Mouse (Mus musculus) liver, adult 2 months (tissue): Measurements from ENCODE around the gene Gm10972. TPM values are rescaled to one million over a fixed set of nuclear protein-coding genes. Genes with fewer than 3 reads are reported as not detected.
"Not testable (repeated sequence)": the region's sequence is repeated elsewhere in the genome, so short reads cannot be mapped to it uniquely, and the experiment has no call there.

ENCODE experiments used
- DNase-seq: peaks from one replicate; pipeline ENCODE4 v3.0.0-alpha.2; 2011; ENCODE audit warnings: low read depth, low spot score; ENCODE audit errors: extremely low read depth
- H3K27ac ChIP-seq: fragments of 200-500 bp; replicated peaks from 2 replicates; pipeline ENCODE4 v1.5.1; 2012; ENCODE audit warnings: low read depth, mild to moderate bottlenecking, control low read depth, inconsistent platforms, low read length; ENCODE audit not compliant: insufficient read depth
- H3K27me3 ChIP-seq: fragments of 200-500 bp; 2 replicates; pipeline ENCODE4 v1.6.1; 2012; ENCODE audit warnings: mild to moderate bottlenecking, moderate library complexity, low read length, inconsistent platforms; ENCODE audit not compliant: control insufficient read depth, insufficient read depth
- H3K36me3 ChIP-seq: fragments of 200-500 bp; 2 replicates; pipeline ENCODE4 v1.6.1; 2012; ENCODE audit warnings: low read length, inconsistent platforms; ENCODE audit not compliant: control insufficient read depth, insufficient read depth
- H3K4me1 ChIP-seq: fragments of 200-500 bp; 2 replicates; pipeline ENCODE4 v1.6.1; 2011; ENCODE audit warnings: low read length; ENCODE audit not compliant: control insufficient read depth, insufficient read depth
- H3K4me3 ChIP-seq: fragments of 200-500 bp; 2 replicates; pipeline ENCODE4 v1.5.1; 2011; ENCODE audit warnings: low read depth, mild to moderate bottlenecking, control low read depth, low read length, moderate library complexity; ENCODE audit not compliant: insufficient read depth
- H3K79me2 ChIP-seq: fragments of 200-500 bp; 2 replicates; pipeline ENCODE4 v1.6.1; 2012; ENCODE audit warnings: inconsistent platforms, mild to moderate bottlenecking, low read length, moderate library complexity; ENCODE audit not compliant: control insufficient read depth, insufficient read depth
- H3K9ac ChIP-seq: fragments of 200-500 bp; 2 replicates; pipeline ENCODE4 v1.6.1; 2012; ENCODE audit warnings: low read depth, mild to moderate bottlenecking, control low read depth, inconsistent platforms, low read length
- CTCF ChIP-seq: fragments of 200-500 bp; IDR thresholded peaks from 2 replicates; pipeline ENCODE4 v1.5.1; 2011; ENCODE audit warnings: low read depth, low read length, control low read depth
- POLR2A ChIP-seq: fragments of 200-500 bp; IDR thresholded peaks from 2 replicates; pipeline ENCODE4 v1.6.1; 2011; ENCODE audit warnings: low read length, control low read depth; ENCODE audit not compliant: insufficient read depth; ENCODE audit errors: extremely low read depth
- WGBS: fragments of 180-500 bp; shearing (Covaris S2); methylation state at CpG from one replicate; pipeline ENCODE4 v1.1.7; 2018; 5-methylcytosine and 5-hydroxymethylcytosine counted together
- polyA plus RNA-seq: library from polyadenylated mRNA; depleted of rRNA; stranded (reverse); fragments of >200 nt; gene quantifications from 2 replicates; pipeline ENCODE4 v1.2.3, GENCODE M21; 2012
- total RNA-seq: library from RNA; depleted of rRNA; stranded (reverse); fragments of >200 nt; gene quantifications from 2 replicates; pipeline ENCODE4 v1.2.3, GENCODE M21; 2014

Gene Gm10972
- total and polyA plus RNA-seq, 2 experiments: not detected

- not testable (repeated sequence) for H3K4me3 ChIP-seq, H3K27ac ChIP-seq, H3K4me1 ChIP-seq, H3K79me2 ChIP-seq, H3K36me3 ChIP-seq, DNase-seq, H3K27me3 ChIP-seq, H3K9ac ChIP-seq
- 70% methylated on average over 9 of the region's 9 CpGs for WGBS
Observed at GRCm38 (mm10) chr3:94675101-94675500, 32.2 kb downstream of the Gm10972 start.

GRCm38 (mm10) chr3:94679351-94679841 is 36.5 kb downstream of the Gm10972 start:
- no peak overlapping the region for H3K4me3 ChIP-seq
- H3K27me3 ChIP-seq: no peaks in the 10 kb centered on the region
- no peaks in the 10 kb centered on the region for H3K36me3 ChIP-seq
- H3K27ac ChIP-seq: peak overlapping the region; percentile 91
- 56% methylated on average over 8 of the region's 8 CpGs for WGBS
- DNase-seq: peak; percentile 58
- H3K4me1 ChIP-seq: peaks cover 8% of the 10 kb centered on the region
- H3K9ac ChIP-seq: no peak overlapping the region
- peaks cover 3% of the 10 kb centered on the region; the same call in 1 of the 2 replicates for H3K79me2 ChIP-seq
- TF ChIP-seq POLR2A (no peak), CTCF (no peak)

- WGBS: 31% methylated on average over 12 of the region's 12 CpGs
- not testable (repeated sequence) for H3K36me3 ChIP-seq, H3K4me1 ChIP-seq, H3K79me2 ChIP-seq, H3K27me3 ChIP-seq
- DNase-seq: peak; percentile 69
- peak overlapping the region; percentile 79 for H3K9ac ChIP-seq
- H3K27ac ChIP-seq: peak overlapping the region; percentile 91
- 0 out of 2 replicates have a peak overlapping the region, but pooled peaks have one; percentile 0 for H3K4me3 ChIP-seq
Observed at GRCm38 (mm10) chr3:94680032-94680431, 37.1 kb downstream of the Gm10972 start.

GRCm38 (mm10) chr3:94680783-94681182 is 37.9 kb downstream of the Gm10972 start:
- no peaks in the 10 kb centered on the region for H3K36me3 ChIP-seq
- H3K27ac ChIP-seq: peak overlapping the region; percentile 91
- H3K9ac ChIP-seq: peak overlapping the region; percentile 79
- no peaks in the 10 kb centered on the region for H3K27me3 ChIP-seq
- TF ChIP-seq CTCF (no peak), POLR2A (no peak)
- peak overlapping the region; percentile 41 for H3K4me3 ChIP-seq
- DNase-seq: peak; percentile 76
- 23% methylated on average over 16 of the region's 16 CpGs for WGBS
- H3K4me1 ChIP-seq: peaks cover 10% of the 10 kb centered on the region
- H3K79me2 ChIP-seq: peaks cover 3% of the 10 kb centered on the region; the same call in 1 of the 2 replicates

- Histone ChIP-seq H3K36me3 (no peaks in the 10 kb centered on the region), H3K9ac (peak overlapping the region; percentile 33; the same call in 1 of the 2 replicates), H3K27me3 (no peaks in the 10 kb centered on the region), H3K4me3 (no peak overlapping the region), H3K27ac (peak overlapping the region; percentile 66), H3K79me2 (peaks cover 3% of the 10 kb centered on the region; the same call in 1 of the 2 replicates), H3K4me1 (peaks cover 21% of the 10 kb centered on the region)
- no peak for TF ChIP-seq POLR2A
- TF ChIP-seq CTCF: no peak
- WGBS: 75% methylated on average over 6 of the region's 6 CpGs
- DNase-seq: no peak
Observed at GRCm38 (mm10) chr3:94683646-94684045, 40.7 kb downstream of the Gm10972 start.

- H3K27ac ChIP-seq: peak overlapping the region; percentile 99
- 67% methylated on average over 8 of the region's 8 CpGs for WGBS
- H3K79me2 ChIP-seq, H3K36me3 ChIP-seq, H3K27me3 ChIP-seq, H3K4me3 ChIP-seq: not testable (repeated sequence)
- H3K4me1 ChIP-seq: peaks cover 20% of the 10 kb centered on the region
- DNase-seq: peak; percentile 63
- peak overlapping the region; percentile 37; the same call in 1 of the 2 replicates for H3K9ac ChIP-seq
Observed at GRCm38 (mm10) chr3:94685989-94686772, 43.3 kb downstream of the Gm10972 start.

- not testable (repeated sequence) for H3K36me3 ChIP-seq, H3K4me3 ChIP-seq, H3K79me2 ChIP-seq, H3K27ac ChIP-seq, H3K9ac ChIP-seq, H3K27me3 ChIP-seq
- H3K4me1 ChIP-seq: peaks cover 27% of the 10 kb centered on the region
- WGBS: 33% methylated on average over 3 of the region's 3 CpGs
- peak; percentile 78 for DNase-seq
Observed at GRCm38 (mm10) chr3:94688698-94689097, 45.8 kb downstream of the Gm10972 start.

GRCm38 (mm10) chr3:94689195-94689594 is 46.3 kb downstream of the Gm10972 start:
- H3K4me1 ChIP-seq: peaks cover 26% of the 10 kb centered on the region

GRCm38 (mm10) chr3:94690162-94690561 is 47.2 kb downstream of the Gm10972 start:
- H3K4me3 ChIP-seq, H3K36me3 ChIP-seq, H3K27me3 ChIP-seq, H3K79me2 ChIP-seq: not testable (repeated sequence)
- H3K27ac ChIP-seq: peak overlapping the region; percentile 96
- H3K9ac ChIP-seq: peak overlapping the region; percentile 53
- DNase-seq: peak; percentile 36
- peaks cover 31% of the 10 kb centered on the region for H3K4me1 ChIP-seq
- 34% methylated on average over 6 of the region's 6 CpGs for WGBS

More at GRCm38 (mm10) chr3:94689195-94689594, 46.3 kb downstream of the Gm10972 start:
- not testable (repeated sequence) for H3K9ac ChIP-seq, H3K4me3 ChIP-seq, H3K27me3 ChIP-seq, DNase-seq, H3K79me2 ChIP-seq, H3K36me3 ChIP-seq
- peak overlapping the region; percentile 96 for H3K27ac ChIP-seq
- 93% methylated on average over 1 of the region's 1 CpGs for WGBS
